Mouse (Mus musculus) lung, adult 2 months (tissue): ENCODE data around the gene Cpsf4l.

Source experiments
- CTCF ChIP-seq: fragments of 200-500 bp; IDR thresholded peaks from 2 replicates; pipeline ENCODE4 v1.5.1; 2011; ENCODE audit warnings: mild to moderate bottlenecking, low read length, control low read depth; ENCODE audit not compliant: insufficient read depth
- POLR2A ChIP-seq: fragments of 200-500 bp; IDR thresholded peaks from 2 replicates; pipeline ENCODE4 v1.6.1; 2011; ENCODE audit warnings: low read depth, mild to moderate bottlenecking, control low read depth, low read length, borderline replicate concordance; ENCODE audit errors: extremely low read depth

DNA sequence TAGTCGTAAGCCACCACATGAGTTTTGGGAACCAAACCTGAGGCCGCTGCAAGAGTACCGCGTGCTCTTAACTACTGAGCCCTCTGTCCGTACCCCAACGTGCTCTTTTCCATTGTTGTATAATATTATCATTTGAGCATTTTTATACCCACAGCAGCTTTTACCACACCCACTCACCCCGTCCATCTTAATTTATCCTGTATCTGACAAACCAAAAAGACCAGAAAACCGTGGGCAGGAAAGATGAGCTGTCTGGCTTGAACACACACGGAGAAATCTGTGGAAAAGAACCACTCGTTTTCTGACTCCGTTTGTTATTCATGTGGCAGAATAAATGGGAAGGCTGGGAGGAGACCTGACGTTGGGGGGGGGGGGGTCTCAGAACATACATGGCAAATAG, 19.3 kb downstream of the Cpsf4l start:
- TF ChIP-seq CTCF (no peak), POLR2A (no peak)
